Mouse (Mus musculus): ENCODE data around the gene Fkbp8. TPM values are rescaled to one million over a fixed set of nuclear protein-coding genes. Genes with fewer than 3 reads are reported as not detected.

Fkbp8 gene
- total RNA-seq (2015) (75.1 and 75.3 TPM in 2 replicates), total RNA-seq (2017) (146 and 166 TPM in 2 replicates)

- ATAC-seq (ENCODE audit: poor library complexity, severe bottlenecking): peak; percentile 91
These were observed at the start of gene Fkbp8, which contains the start of gene Kxd1 for GRCm38 (mm10) chr8:70527512-70528181. Gene Fkbp8, plus strand, starts transcription at chr8:70527724. Gene Kxd1, minus strand, starts transcription at chr8:70527956.

- ATAC-seq (ENCODE audit: poor library complexity, severe bottlenecking): no peak
These were observed 45.6 kb upstream of the Fkbp8 start for GRCm38 (mm10) chr8:70481908-70482307.

GRCm38 (mm10) chr8:70482943-70483342 lies 44.6 kb upstream of the Fkbp8 start:
- ATAC-seq (ENCODE audit: poor library complexity, severe bottlenecking): no peak

GRCm38 (mm10) chr8:70486191-70486681 lies 41.3 kb upstream of the Fkbp8 start:
- ATAC-seq (ENCODE audit: poor library complexity, severe bottlenecking): no peak

GRCm38 (mm10) chr8:70486941-70487520 lies 40.5 kb upstream of the Fkbp8 start, which contains the start of gene Tmem59l:
Gene Tmem59l, minus strand, starts transcription at chr8:70487358.
- ATAC-seq (ENCODE audit: poor library complexity, severe bottlenecking): no peak

- peak; percentile 62; the same call in 1 of the 2 replicates for ATAC-seq (ENCODE audit: poor library complexity, severe bottlenecking)
These were observed 39.3 kb upstream of the Fkbp8 start for GRCm38 (mm10) chr8:70487993-70488796.

- ATAC-seq (ENCODE audit: poor library complexity, severe bottlenecking): no peak
These were observed 38.5 kb upstream of the Fkbp8 start for GRCm38 (mm10) chr8:70488931-70489470.

GRCm38 (mm10) chr8:70489576-70489975 lies 37.9 kb upstream of the Fkbp8 start:
- ATAC-seq (ENCODE audit: poor library complexity, severe bottlenecking): no peak

GRCm38 (mm10) chr8:70490061-70490879 lies 37.3 kb upstream of the Fkbp8 start:
- no peak for ATAC-seq (ENCODE audit: poor library complexity, severe bottlenecking)

GRCm38 (mm10) chr8:70490880-70491495 lies 36.5 kb upstream of the Fkbp8 start:
- no peak for ATAC-seq (ENCODE audit: poor library complexity, severe bottlenecking)

GRCm38 (mm10) chr8:70492664-70493640 lies 34.6 kb upstream of the Fkbp8 start, which contains the start of gene Crlf1:
Gene Crlf1, plus strand, starts transcription at chr8:70493158.
- ATAC-seq (ENCODE audit: poor library complexity, severe bottlenecking): no peak

- ATAC-seq (ENCODE audit: poor library complexity, severe bottlenecking): no peak
These were observed 33.7 kb upstream of the Fkbp8 start for GRCm38 (mm10) chr8:70493692-70494415.

GRCm38 (mm10) chr8:70494416-70494945 lies 33.0 kb upstream of the Fkbp8 start:
- ATAC-seq (ENCODE audit: poor library complexity, severe bottlenecking): peak; percentile 7; the same call in 1 of the 2 replicates

GRCm38 (mm10) chr8:70495001-70495770 lies 32.3 kb upstream of the Fkbp8 start:
- no peak for ATAC-seq (ENCODE audit: poor library complexity, severe bottlenecking)

GRCm38 (mm10) chr8:70495771-70496062 lies 31.8 kb upstream of the Fkbp8 start:
- ATAC-seq (ENCODE audit: poor library complexity, severe bottlenecking): no peak

- ATAC-seq (ENCODE audit: poor library complexity, severe bottlenecking): no peak
These were observed 26.9 kb upstream of the Fkbp8 start for GRCm38 (mm10) chr8:70500386-70501301.
